Mouse (Mus musculus) retina, postnatal 7 days (tissue): ENCODE results near the gene Atg10.

Experiments used
- DNase-seq: peaks from one replicate; pipeline ENCODE4 v3.0.0-alpha.2; 2012; ENCODE audit warnings: low read depth, low spot score

The Atg10 gene

GRCm38 (mm10) chr13:91118156-91118555 is 105.6 kb downstream of the Atg10 start:
- no peak for DNase-seq

- DNase-seq, result no peak
Measured at GRCm38 (mm10) chr13:91114880-91115279, 108.9 kb downstream of the Atg10 start.

- no peak for DNase-seq
Measured at GRCm38 (mm10) chr13:91107308-91107946, 116.3 kb downstream of the Atg10 start.

- no peak for DNase-seq
Measured at GRCm38 (mm10) chr13:91102238-91102637, 121.5 kb downstream of the Atg10 start.

- no peak for DNase-seq
Measured at GRCm38 (mm10) chr13:91100417-91100816, 123.4 kb downstream of the Atg10 start.

- DNase-seq, result no peak
Measured at GRCm38 (mm10) chr13:91094851-91095250, 128.9 kb downstream of the Atg10 start.

- no peak for DNase-seq
Measured at GRCm38 (mm10) chr13:91094196-91094595, 129.6 kb downstream of the Atg10 start.

GRCm38 (mm10) chr13:91093610-91094009 is 130.2 kb downstream of the Atg10 start:
- no peak for DNase-seq

- no peak for DNase-seq
Measured at GRCm38 (mm10) chr13:91093162-91093561, 130.6 kb downstream of the Atg10 start.

GRCm38 (mm10) chr13:91091731-91092190 is 132.0 kb downstream of the Atg10 start:
- DNase-seq, result no peak

- no peak for DNase-seq
Measured at GRCm38 (mm10) chr13:91090861-91091730, 132.7 kb downstream of the Atg10 start.

GRCm38 (mm10) chr13:91086361-91086900 is 137.3 kb downstream of the Atg10 start:
- DNase-seq, result no peak

GRCm38 (mm10) chr13:91072351-91072750 is 151.4 kb downstream of the Atg10 start:
- no peak for DNase-seq

- DNase-seq, result no peak
Measured at GRCm38 (mm10) chr13:91060871-91061270, 162.9 kb downstream of the Atg10 start.

- DNase-seq, result no peak
Measured at GRCm38 (mm10) chr13:91048171-91048570, 175.6 kb downstream of the Atg10 start.

GRCm38 (mm10) chr13:91046851-91047250 is 176.9 kb downstream of the Atg10 start:
- no peak for DNase-seq

- DNase-seq, result no peak
Measured at GRCm38 (mm10) chr13:91041236-91041635, 182.5 kb downstream of the Atg10 start.

GRCm38 (mm10) chr13:91040421-91040820 is 183.3 kb downstream of the Atg10 start:
- no peak for DNase-seq

GRCm38 (mm10) chr13:91039201-91039807 is 184.5 kb downstream of the Atg10 start:
- peak; percentile 46 for DNase-seq

- DNase-seq, result no peak
Measured at GRCm38 (mm10) chr13:91038636-91039035, 185.1 kb downstream of the Atg10 start.

GRCm38 (mm10) chr13:91038034-91038433 is 185.7 kb downstream of the Atg10 start:
- DNase-seq, result no peak

- no peak for DNase-seq
Measured at GRCm38 (mm10) chr13:91037405-91037804, 186.4 kb downstream of the Atg10 start.
